Mouse (Mus musculus): Measurements from ENCODE around the gene Fam193b.
A peak's percentile ranks its signal among the peaks of the same experiment; 100 is the strongest.
"Not testable (repeated sequence)": the region's sequence is repeated elsewhere in the genome, so short reads cannot be mapped to it uniquely, and the experiment has no call there.

The Fam193b gene

DNA sequence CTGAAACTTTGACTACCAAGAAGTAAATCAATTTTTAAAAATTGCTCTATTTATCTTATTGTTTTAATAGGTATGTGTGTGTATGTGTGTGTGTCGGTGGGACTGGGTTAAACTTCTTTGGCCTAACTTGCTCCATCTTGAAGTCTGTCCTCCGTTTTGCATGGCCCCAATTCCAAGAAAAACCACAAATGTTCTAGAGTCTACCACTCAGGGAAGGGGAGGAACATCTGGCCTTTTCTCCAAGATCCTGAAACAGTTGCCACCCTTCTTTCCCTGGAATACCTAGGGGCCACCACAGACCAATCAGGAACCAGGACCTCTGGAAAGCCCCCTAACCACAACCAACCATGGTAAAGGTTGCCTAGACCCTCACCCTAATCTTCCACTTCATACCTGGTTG, 1.1 kb upstream of the Fam193b start:
- no peak for DNase-seq (ENCODE audit: low spot score in 2 of 2)

- DNase-seq (ENCODE audit: low spot score in 2 of 2), result peak in 1 of 2 experiments; percentile 43
Observed at GRCm38 (mm10) chr13:55570286-55570973, 490 bp downstream of the Fam193b start.

DNA sequence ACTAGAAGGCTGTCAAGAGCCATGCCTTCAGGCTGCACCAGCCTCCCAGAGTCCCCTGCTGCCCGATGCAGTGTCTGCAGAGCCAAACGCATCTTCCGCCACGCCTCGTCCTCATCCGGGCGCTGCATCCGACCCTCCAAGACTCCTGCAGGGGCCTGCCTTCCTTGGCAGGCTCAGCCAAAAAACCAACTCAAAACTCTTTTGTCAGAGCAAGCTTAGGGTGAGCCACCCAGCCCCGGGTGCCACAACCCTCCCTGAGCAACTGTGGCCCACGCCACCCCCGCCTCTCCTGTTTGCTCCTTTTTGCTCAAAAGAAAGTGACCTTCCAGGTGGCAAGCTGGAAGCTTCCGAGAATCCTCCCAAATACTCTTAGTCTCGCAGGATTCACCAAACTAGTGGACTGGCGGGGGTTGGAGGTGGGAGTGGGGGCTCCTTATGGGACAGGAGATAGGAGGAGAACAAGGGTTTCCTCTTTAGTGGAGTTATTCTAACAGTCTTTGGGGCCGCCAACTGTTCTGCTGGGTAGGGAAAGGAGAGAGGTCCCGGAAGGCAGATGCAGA, 1.1 kb downstream of the Fam193b start:
- peak in 1 of 2 experiments; percentile 33 for DNase-seq (ENCODE audit: low spot score in 2 of 2)

DNA sequence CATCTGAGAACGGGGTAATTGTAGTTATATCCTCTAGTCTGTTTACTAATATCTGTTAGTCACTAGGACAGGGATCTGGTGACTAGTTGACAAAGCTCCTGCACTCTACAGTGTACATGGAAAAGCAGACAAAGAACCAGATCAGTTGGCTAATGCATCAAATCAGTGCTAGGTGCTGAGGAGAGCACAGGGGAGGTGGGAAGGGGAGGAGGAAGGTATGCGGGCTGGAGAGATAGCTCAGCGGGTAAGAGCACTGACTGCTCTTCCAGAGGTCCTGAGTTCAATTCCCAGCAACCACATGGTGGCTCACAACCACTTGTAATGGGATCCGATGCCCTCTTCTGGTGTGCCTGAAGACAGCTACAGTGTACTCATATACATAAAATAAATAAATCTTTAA, 2.4 kb downstream of the Fam193b start:
- DNase-seq (ENCODE audit: low spot score in 2 of 2), result not testable (repeated sequence)

DNA sequence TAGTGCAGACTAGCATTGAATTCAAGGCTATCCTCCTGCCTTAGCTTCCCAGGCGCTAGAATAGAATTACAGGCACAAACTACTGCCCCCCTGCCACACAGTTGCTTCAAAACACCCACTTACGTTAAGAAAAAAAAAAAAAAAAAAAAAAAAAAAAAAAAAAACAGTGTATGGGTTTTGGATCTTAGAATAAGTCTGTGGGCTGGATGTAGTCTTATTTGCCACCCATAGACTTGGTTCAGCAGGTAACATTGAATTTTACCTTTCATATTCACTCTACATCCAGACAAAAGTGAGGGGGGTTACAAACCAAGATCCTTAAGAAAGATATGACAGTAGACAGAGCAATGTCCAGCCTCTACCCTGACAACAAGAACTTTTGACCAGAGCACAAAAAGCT, 3.0 kb downstream of the Fam193b start:
- DNase-seq (ENCODE audit: low spot score in 2 of 2), result no peak

DNA sequence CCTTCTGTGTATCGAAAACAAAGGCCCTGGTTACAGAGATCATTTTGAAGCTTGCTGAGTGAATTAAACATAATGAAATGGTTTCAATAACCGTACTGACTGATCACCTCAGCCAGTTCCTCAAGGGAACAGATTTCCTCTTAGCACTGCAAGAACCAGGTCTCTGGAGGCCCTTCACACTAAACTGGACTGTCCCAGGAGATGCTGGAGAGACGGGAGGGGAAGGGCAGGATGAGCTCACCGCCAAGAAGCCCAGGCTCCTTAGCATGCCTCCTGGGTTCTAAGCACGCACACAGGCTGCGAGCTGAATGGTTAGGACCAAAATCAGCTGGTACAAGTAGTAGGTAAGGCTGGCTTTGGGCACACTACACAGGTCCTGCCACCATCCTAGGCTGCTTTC, 3.9 kb downstream of the Fam193b start:
- DNase-seq (ENCODE audit: low spot score in 2 of 2), result no peak

DNA sequence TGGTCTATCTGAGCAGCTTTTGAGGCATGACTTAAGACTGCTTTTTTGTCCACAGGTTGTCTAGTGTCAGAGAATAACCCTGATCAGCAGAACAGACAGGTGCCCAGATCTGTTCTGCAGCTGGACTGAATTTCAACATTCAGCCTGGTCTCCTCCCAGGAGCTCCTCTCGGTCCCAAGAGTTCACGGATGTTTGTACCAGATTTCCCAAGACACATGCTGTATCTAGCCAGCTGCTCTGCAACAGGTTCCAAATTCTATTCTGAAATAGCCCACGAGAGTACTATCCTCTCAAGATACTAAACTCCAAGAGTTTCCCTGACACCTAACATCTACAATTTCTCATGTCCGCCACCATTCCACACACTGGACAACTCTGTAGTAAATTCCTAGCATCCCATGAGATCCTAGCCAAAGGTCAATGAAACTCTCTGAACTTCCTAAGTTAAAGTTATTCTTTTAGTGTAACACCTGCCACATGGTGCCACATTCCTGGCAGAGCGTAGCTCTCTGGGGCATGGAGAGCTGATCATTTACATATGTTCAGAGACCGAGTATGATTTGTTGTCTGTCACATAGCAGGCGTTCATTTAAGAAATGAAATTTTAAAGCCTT, 7.5 kb downstream of the Fam193b start:
- DNase-seq (ENCODE audit: low spot score in 2 of 2), result no peak

DNA sequence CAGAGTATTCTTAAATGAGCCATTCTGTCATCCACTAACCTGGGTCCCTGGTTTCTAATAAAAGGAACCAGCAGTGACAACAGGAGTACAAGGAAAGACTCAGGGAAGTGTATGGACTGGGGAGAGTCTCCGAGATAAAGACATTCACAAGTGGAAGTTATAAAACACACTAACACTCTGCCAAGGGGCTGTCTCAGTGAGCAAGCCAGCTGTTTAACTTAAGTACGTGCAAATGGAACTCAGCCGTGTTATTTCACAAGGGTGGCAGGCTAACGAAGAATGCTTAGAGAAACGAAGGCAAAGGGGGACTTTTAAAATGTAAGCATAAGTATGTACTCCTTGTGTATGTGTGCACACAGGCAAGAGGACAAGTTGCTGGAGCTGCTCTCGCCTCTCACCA, 13.4 kb downstream of the Fam193b start:
- DNase-seq (ENCODE audit: low spot score in 2 of 2), result no peak

- no peak for DNase-seq (ENCODE audit: low spot score in 2 of 2)
Observed at GRCm38 (mm10) chr13:55555921-55556320, 15.0 kb downstream of the Fam193b start.

DNA sequence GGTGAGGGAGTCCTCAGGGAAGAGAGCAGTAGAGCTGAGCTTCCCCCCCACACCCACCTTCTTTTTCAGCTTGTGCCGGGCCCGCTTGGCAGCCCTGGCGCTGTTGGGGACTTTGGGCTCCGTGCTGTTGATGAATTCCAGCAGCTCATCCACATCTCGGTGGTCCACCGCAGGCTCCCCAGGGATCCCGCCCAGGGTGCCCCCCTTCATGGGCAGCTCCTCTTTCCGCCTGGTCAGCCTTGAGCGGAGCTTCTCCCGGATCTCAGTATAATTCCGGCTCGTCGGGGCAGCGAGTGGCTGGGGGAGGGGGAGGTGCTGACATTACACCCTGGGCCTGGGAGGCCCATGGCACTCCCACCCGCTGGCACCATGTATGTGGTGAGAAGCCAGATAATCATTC, 21.9 kb downstream of the Fam193b start:
- no peak for DNase-seq (ENCODE audit: low spot score in 2 of 2)

GRCm38 (mm10) chr13:55548426-55548825, 22.5 kb downstream of the Fam193b start:
- no peak for DNase-seq (ENCODE audit: low spot score in 2 of 2)

DNA sequence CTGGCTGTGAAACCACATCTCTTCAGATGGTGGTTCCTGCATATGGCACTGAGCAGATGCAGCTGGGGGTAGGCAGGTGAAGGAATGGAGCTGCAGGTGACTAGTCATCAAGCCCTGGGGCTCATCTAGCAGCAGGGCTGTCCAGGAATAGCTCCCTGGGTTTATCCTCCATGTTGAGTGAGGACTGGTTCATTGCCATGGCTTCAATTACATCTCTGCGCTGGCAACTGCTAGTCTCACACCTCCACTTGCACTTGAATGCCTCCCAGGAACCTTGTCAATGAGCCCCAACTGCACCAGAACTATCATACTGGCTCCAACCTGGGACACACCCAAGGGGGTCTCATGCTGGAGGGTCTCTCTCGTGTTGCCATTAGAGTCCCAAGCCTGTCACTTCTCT, 23.0 kb downstream of the Fam193b start:
- no peak for DNase-seq (ENCODE audit: low spot score in 2 of 2)

GRCm38 (mm10) chr13:55544792-55545191, 26.1 kb downstream of the Fam193b start:
- DNase-seq (ENCODE audit: low spot score in 2 of 2), result no peak

- no peak for DNase-seq (ENCODE audit: low spot score in 2 of 2)
Observed at GRCm38 (mm10) chr13:55543447-55543846, 27.5 kb downstream of the Fam193b start.

DNA sequence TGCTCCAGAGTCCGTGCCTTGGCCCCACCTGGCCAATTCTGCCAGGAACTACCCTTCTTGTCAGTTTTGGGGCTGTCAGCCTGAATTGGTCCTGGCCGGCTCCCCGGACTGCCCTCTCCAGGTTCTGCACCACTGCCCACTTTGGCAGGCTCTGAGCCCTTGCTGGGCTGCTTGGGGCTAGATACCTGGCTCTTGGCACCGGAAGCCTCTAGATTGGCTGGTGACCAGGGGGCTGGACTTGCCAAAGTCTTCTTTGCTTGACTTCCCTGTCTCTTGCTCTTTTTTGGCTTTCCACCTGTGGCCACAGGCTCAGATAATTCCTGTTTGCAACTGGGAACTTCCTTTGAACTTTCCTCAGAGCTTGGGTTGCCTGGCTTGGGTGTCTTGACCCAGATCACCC, 28.0 kb downstream of the Fam193b start:
- no peak for DNase-seq (ENCODE audit: low spot score in 2 of 2)

DNA sequence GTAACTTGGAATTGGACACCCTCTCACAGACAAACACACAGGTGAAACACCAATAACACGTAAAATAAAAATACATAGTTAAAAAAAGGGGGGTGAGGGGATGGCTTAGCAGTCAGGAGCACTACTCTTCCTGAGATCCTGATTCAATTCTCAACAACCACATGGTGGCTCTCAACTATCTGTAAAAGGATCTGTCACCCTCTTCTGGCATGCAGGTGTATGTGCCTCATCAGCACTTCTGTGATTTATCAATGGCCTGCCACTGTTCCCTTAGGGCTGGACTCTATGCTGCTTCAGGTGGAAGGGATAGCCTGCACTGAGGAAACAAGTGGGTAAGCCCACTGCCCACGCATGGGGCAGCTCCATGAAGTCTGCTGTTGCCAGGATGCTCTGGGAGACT, 30.0 kb downstream of the Fam193b start:
- DNase-seq (ENCODE audit: low spot score in 2 of 2), result no peak

GRCm38 (mm10) chr13:55536194-55537175, 34.4 kb downstream of the Fam193b start, which contains the start of gene Ddx41:
Gene Ddx41 (minus strand): TSS chr13:55536658.
- DNase-seq (ENCODE audit: low spot score in 2 of 2), result peak; percentile 100

GRCm38 (mm10) chr13:55535796-55536193, 35.1 kb downstream of the Fam193b start:
- DNase-seq (ENCODE audit: low spot score in 2 of 2), result no peak

DNA sequence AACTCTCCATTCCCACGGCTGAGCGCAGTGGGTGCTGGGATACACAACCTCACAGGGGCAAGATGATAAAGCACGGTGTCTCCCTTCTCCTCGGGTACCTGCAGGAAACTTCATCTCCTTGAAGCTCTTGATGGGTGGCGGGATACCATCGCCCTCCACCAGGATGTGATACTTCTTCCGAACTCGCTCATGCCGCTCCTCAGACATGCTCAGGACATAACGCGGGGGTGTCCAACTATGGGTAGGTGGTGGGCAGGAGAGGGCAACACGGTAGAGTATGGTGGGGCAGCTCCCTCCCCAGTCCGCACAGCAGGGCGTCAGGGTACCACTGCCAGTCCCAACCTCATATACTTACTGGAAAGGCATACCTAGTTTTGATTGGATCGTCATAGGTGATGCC, 35.7 kb downstream of the Fam193b start:
- DNase-seq (ENCODE audit: low spot score in 2 of 2), result no peak

DNA sequence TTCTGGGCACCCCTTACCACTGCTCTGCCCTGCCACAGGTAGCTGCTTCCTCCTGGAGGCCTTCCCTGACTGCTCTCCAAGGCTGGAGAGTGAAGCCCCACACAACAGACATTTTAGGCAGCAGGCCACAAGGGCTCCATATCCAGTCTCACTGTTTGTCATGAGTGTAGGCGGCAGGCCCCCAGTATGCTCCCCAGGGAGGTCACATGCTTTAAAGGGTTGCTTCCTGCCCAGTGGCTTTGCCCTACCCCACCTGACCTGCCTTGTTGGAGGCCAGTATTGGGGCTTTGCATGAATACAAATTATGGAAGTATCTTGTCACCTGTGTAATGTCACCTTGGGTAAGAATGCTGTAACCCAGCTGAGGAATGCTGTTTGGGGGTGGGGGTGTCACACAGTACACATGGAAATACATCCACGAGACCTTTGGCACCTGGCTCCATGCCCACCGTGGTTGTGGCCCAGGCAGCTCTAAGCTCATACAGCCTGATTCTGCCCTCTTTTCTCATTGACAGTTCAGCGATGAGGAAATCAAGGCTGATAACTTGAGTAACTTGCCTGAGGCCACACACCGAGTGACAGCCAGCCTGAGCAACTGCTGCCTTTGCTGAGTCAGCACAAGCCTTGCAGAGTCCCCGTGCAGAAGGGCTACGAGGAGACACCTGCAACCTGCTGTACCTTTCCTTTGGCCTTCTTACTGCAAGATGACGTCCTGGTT, 41.6 kb downstream of the Fam193b start, which contains the start of gene Dok3:
Gene Dok3, minus strand, starts transcription at position 99 of the 718 bp plus-strand sequence.
- no peak for DNase-seq (ENCODE audit: low spot score in 2 of 2)

Data from frontal cortex, postnatal 36 days (tissue).